Comparison of ENCODE assay signal across 8 mouse cellular contexts in genomic region chr6:81975971-81976621, GRCm38 (mm10). TPM values are rescaled to one million over a fixed set of nuclear protein-coding genes. Genes with fewer than 3 reads are reported as not detected.
DNase-seq lines count a peak whose midpoint lies in the region; ATAC-seq and TF ChIP-seq lines count a peak whose summit lies in the region.

No protein-coding gene starts in this region.

- no peaks in the 10 kb centered on the region for H3K4me1 ChIP-seq in ES-Bruce4 (ENCODE audit: control insufficient read depth, insufficient read depth, low read length)
- H3K4me1 ChIP-seq in forebrain, embryonic 14.5 days (ENCODE audit: control insufficient read depth, insufficient read depth, low read length), result no peaks in the 10 kb centered on the region
- H3K4me1 ChIP-seq in hindbrain, embryonic 13.5 days (replicated peaks), result no peaks in the 10 kb centered on the region

- TF ChIP-seq CTCF in ES-Bruce4 (IDR thresholded peaks at IDR 0.05; ENCODE audit: low read depth, low read length), result peak; percentile 75

- H3K9ac ChIP-seq in ES-Bruce4 (ENCODE audit: low read depth, poor library complexity, severe bottlenecking), result no peak overlapping the region
- no peak overlapping the region for H3K9ac ChIP-seq in forebrain, embryonic 14.5 days (ENCODE audit: low read length)
- no peak overlapping the region for H3K9ac ChIP-seq in hindbrain, embryonic 13.5 days

- WGBS in forebrain, embryonic 14.5 days, result 39% methylated on average over 7 of the region's 7 CpGs
- WGBS in hindbrain, embryonic 13.5 days, result 35% methylated on average over 7 of the region's 7 CpGs

- peak; percentile 78 for ATAC-seq in forebrain, embryonic 14.5 days
- 0 out of 2 replicates have a peak, but pooled peaks have one; percentile 53 for ATAC-seq in hindbrain, embryonic 13.5 days (ENCODE audit: low FRiP score)

- H3K4me2 ChIP-seq in forebrain, embryonic 14.5 days (ENCODE audit: low read length), result no peak overlapping the region
- H3K4me2 ChIP-seq in hindbrain, embryonic 13.5 days, result no peak overlapping the region

- no peak overlapping the region for H3K27ac ChIP-seq in ES-Bruce4 (ENCODE audit: insufficient read depth, low read length)
- no peak overlapping the region for H3K27ac ChIP-seq in forebrain, embryonic 14.5 days (ENCODE audit: low read depth, low read length)
- H3K27ac ChIP-seq in hindbrain, embryonic 13.5 days, result no peak overlapping the region

- TF ChIP-seq EP300 in ES-Bruce4 (IDR thresholded peaks at IDR 0.05; ENCODE audit: insufficient read depth, low read depth, low read length), result no peak

- TF ChIP-seq POLR2A in ES-Bruce4 (IDR thresholded peaks at IDR 0.05; ENCODE audit: insufficient read depth, low read length), result no peak

- no peaks in the 10 kb centered on the region for H3K9me3 ChIP-seq in ES-Bruce4 (replicated peaks; ENCODE audit: control insufficient read depth, insufficient read depth, low read length, poor library complexity, severe bottlenecking)
- H3K9me3 ChIP-seq in forebrain, embryonic 14.5 days (replicated peaks; ENCODE audit: control insufficient read depth, low read length), result no peaks in the 10 kb centered on the region
- no peaks in the 10 kb centered on the region for H3K9me3 ChIP-seq in hindbrain, embryonic 13.5 days

- no peak overlapping the region for H3K4me3 ChIP-seq in ES-Bruce4 (ENCODE audit: low read depth, low read length)
- no peak overlapping the region for H3K4me3 ChIP-seq in forebrain, embryonic 14.5 days (ENCODE audit: low read depth, low read length)
- no peak overlapping the region for H3K4me3 ChIP-seq in hindbrain, embryonic 13.5 days

- H3K27me3 ChIP-seq in ES-Bruce4 (ENCODE audit: control insufficient read depth, insufficient read depth, low read length, poor library complexity, severe bottlenecking), result no peaks in the 10 kb centered on the region
- H3K27me3 ChIP-seq in forebrain, embryonic 14.5 days (replicated peaks; ENCODE audit: control insufficient read depth, insufficient read depth, low read length), result no peaks in the 10 kb centered on the region
- no peaks in the 10 kb centered on the region for H3K27me3 ChIP-seq in hindbrain, embryonic 13.5 days

- no peaks in the 10 kb centered on the region for H3K36me3 ChIP-seq in ES-Bruce4 (ENCODE audit: control insufficient read depth, insufficient read depth, low read length, poor library complexity, severe bottlenecking)
- no peaks in the 10 kb centered on the region for H3K36me3 ChIP-seq in forebrain, embryonic 14.5 days (ENCODE audit: control insufficient read depth, insufficient read depth, low read length)
- H3K36me3 ChIP-seq in hindbrain, embryonic 13.5 days, result no peaks in the 10 kb centered on the region

- peak; percentile 40 to 52 for DNase-seq in adrenal gland, postnatal 4 days (ENCODE audit: low spot score in 2 of 2)
- DNase-seq in forebrain, embryonic 14.5 days (ENCODE audit: low spot score), result peak; percentile 82
- DNase-seq in layer of hippocampus, adult 9-11 months, result peak; percentile 38
- DNase-seq in lung, postnatal 36 days, result peak; percentile 82
- DNase-seq in right cerebral cortex, adult 2 months (ENCODE audit: low spot score in 2 of 2), result peak; percentile 88 to 92
- peak; percentile 47 for DNase-seq in urinary bladder, adult 2 months (ENCODE audit: low spot score)

RNA-seq across cellular contexts. Expression of gene Mrpl19, which starts 10.3 kb away (rescaled TPM):
- 20.9 and 26.3 TPM in 2 replicates for polyA plus RNA-seq in ES-Bruce4 (2011; ENCODE audit: insufficient read depth, insufficient read length, low read depth, missing spikeins)
- total RNA-seq in adrenal gland, postnatal 4 days (2021), result 10 to 100 TPM; 38.3 to 40.0 TPM
- 32.9 and 33.5 TPM in 2 replicates for polyA plus RNA-seq in forebrain, embryonic 14.5 days (2014; fragmentation: Nextera tagmentation; extraction: Ambion mirVana)
- polyA plus RNA-seq in hindbrain, embryonic 13.5 days (2015; fragmentation: Nextera tagmentation; extraction: Ambion mirVana), result 41.9 and 48.5 TPM in 2 replicates
- polyA plus RNA-seq in urinary bladder, adult 2 months (2012; rRNA removed), result 10.3 and 11.0 TPM in 2 replicates

RNA-seq across cellular contexts. Expression of gene Gcfc2, which starts 52.6 kb away (rescaled TPM):
- 27.8 and 31.6 TPM in 2 replicates for polyA plus RNA-seq in ES-Bruce4 (2011; ENCODE audit: insufficient read depth, insufficient read length, low read depth, missing spikeins)
- 10 to 100 TPM; 18.9 to 22.9 TPM for total RNA-seq in adrenal gland, postnatal 4 days (2021)
- 6.9 and 8.6 TPM in 2 replicates for polyA plus RNA-seq in forebrain, embryonic 14.5 days (2014; fragmentation: Nextera tagmentation; extraction: Ambion mirVana)
- 6.2 and 7.7 TPM in 2 replicates for polyA plus RNA-seq in hindbrain, embryonic 13.5 days (2015; fragmentation: Nextera tagmentation; extraction: Ambion mirVana)
- polyA plus RNA-seq in urinary bladder, adult 2 months (2012; rRNA removed), result 7.3 and 8.5 TPM in 2 replicates

Comparison
In these comparisons a context has a peak if more than half of its experiments do, and no peak if none do; other contexts are left out.
1. DNase-seq: peak in every context shown above with its lines; median percentile 90 in right cerebral cortex, adult 2 months; 82 in forebrain, embryonic 14.5 days; 82 in lung, postnatal 36 days; 47 in urinary bladder, adult 2 months; 46 in adrenal gland, postnatal 4 days; 38 in layer of hippocampus, adult 9-11 months.